Mouse (Mus musculus) neutrophil, adult 59 days (primary cell): ENCODE results near the gene Usp8. TPM values are rescaled to one million over a fixed set of nuclear protein-coding genes. Genes with fewer than 3 reads are reported as not detected.

Experiments
- total RNA-seq, 2 experiments: library from RNA; stranded (reverse); gene quantifications; 1 replicate in 1 of 2; 2 replicates in 1 of 2; pipeline ENCODE4 v1.2.4; 2023

The Usp8 gene
- total RNA-seq: 10 to 100 TPM; 45.3 to 49.7 TPM

DNA sequence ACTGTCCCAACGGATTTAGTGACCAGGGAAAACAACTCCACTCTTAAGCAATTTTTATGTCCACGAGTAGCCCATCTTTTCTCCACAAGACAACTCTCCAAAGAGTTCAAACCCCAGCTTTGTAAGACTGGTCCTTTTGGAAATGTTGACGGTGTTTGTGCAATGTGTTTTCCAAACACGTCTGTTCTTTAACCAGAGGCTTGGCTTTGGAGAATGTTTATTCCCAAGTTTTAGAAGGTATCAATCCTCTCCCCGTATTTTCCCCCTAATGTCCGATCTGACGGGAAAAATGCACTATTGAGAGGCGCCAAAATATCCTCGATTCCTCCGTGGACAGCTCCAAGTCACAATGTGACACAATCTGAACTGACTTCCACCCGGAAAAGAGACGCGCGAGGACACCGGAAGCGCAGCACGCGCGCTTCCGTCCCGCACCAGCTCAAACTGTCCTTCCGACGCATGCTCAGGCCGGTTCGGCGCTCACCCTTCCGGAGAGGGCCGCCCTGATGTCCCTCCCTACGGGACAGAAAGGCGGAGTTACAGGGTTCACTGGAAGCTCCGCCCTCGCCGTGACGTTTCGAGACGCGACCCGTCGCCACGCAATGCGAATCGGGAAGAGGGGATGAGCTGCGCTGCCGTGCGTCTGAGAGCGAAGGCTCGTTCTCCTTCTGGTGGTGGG lies at the start of gene Usp8:
Usp8 (plus strand) TSS at position 570 of the 679 bp plus-strand sequence.

DNA sequence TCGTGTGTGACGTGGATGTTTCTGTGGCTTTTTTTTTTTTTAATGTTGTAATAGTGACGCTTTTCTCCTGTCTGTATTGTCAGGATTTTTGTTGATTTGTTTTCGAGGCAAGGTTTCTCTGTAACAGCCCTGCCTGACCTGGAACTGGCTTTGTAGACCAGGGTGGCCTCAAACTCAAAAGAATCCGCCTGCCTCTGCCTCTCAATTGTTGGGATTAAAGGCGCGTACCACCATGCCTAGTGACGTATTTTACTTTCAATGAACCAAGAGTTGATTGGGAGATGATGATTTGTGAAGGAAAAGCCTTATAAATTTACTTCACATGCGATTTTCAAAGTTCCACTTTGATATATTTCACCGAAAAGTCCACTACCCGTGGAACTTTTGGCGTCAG lies 31.0 kb upstream of the Usp8 start, which contains the start of gene Gabpb1:
Gabpb1 (minus strand) TSS at position 216 of the 394 bp plus-strand sequence.

GRCm38 (mm10) chr2:126783370-126783769 lies 76.2 kb downstream of the Usp8 start, which contains the start of gene Usp50:
Gene Usp50, minus strand, starts transcription at chr2:126783470.

Other genes with a start within 250 kb of the Usp8 start
- 100 to 1,000 TPM; 165 to 167 TPM for gene Atp8b4, start 206.7 kb upstream of the Usp8 start, total RNA-seq
- gene Slc27a2, start 154.9 kb upstream of the Usp8 start, total RNA-seq: not detected
- 100 to 1,000 TPM; 349 to 388 TPM for gene Hdc, start 88.0 kb upstream of the Usp8 start, total RNA-seq
- gene Gabpb1, start 31.0 kb upstream of the Usp8 start, total RNA-seq: 10 to 100 TPM; 35.9 to 39.9 TPM
- gene Usp50, start 76.1 kb downstream of the Usp8 start, total RNA-seq: not detected
- gene Trpm7, start 168.9 kb downstream of the Usp8 start, total RNA-seq: 10 to 100 TPM; 41.2 to 46.8 TPM
- 10 to 100 TPM; 46.8 to 52.6 TPM for gene Sppl2a, start 225.9 kb downstream of the Usp8 start, total RNA-seq